Mouse (Mus musculus) liver, embryonic 16.5 days (tissue): ENCODE measurements around the gene Zfp459. TPM values are rescaled to one million over a fixed set of nuclear protein-coding genes. Genes with fewer than 3 reads are reported as not detected.

Experiments used
- ATAC-seq: fragments of 200-750 bp; cut with Nextera tagmentation; 2 replicates; pipeline ENCODE4 v1.8.0; 2017; ENCODE audit warnings: low read depth, mild to moderate bottlenecking, moderate number of reproducible peaks, moderate library complexity
- H3K27ac ChIP-seq: fragments of 300-500 bp; sonication (generic); 2 replicates; pipeline ENCODE4 v1.5.1; 2014; ENCODE audit warnings: mild to moderate bottlenecking, low read length
- H3K27me3 ChIP-seq: fragments of 300-500 bp; sonication (generic); 2 replicates; pipeline ENCODE4 v1.6.1; 2014; ENCODE audit warnings: low read depth, low read length, mixed read lengths; ENCODE audit not compliant: control insufficient read depth, insufficient read depth
- H3K36me3 ChIP-seq: fragments of 300-500 bp; sonication (generic); 2 replicates; pipeline ENCODE4 v1.6.1; 2014; ENCODE audit warnings: mild to moderate bottlenecking; ENCODE audit not compliant: control insufficient read depth, insufficient read depth
- H3K4me1 ChIP-seq: fragments of 300-500 bp; sonication (generic); 2 replicates; pipeline ENCODE4 v1.6.1; 2014; ENCODE audit warnings: low read depth, low read length, mixed read lengths; ENCODE audit not compliant: control insufficient read depth
- H3K4me2 ChIP-seq: fragments of 300-500 bp; sonication (generic); 2 replicates; pipeline ENCODE4 v1.6.1; 2014; ENCODE audit warnings: low read depth, low read length, mixed read lengths
- H3K4me3 ChIP-seq: fragments of 300-500 bp; sonication (generic); 2 replicates; pipeline ENCODE4 v1.5.1; 2014; ENCODE audit warnings: low read depth, mild to moderate bottlenecking, low read length
- H3K9ac ChIP-seq: fragments of 300-500 bp; sonication (generic); 2 replicates; pipeline ENCODE4 v1.6.1; 2014; ENCODE audit warnings: low read depth, low read length
- H3K9me3 ChIP-seq: fragments of 300-500 bp; sonication (generic); replicated peaks from 2 replicates; pipeline ENCODE4 v1.6.1; 2016; ENCODE audit warnings: low read length; ENCODE audit not compliant: control insufficient read depth
- WGBS: fragments of 180-500 bp; shearing (Covaris S2); extraction: QIAGEN DNeasy Blood & Tissue Kit; methylation state at CpG from one replicate; pipeline ENCODE4 v1.1.7; 2014; ENCODE audit not compliant: insufficient replicate concordance; 5-methylcytosine and 5-hydroxymethylcytosine counted together
- polyA plus RNA-seq: library from polyadenylated mRNA; unstranded; fragments of >200 nt; fragmentation: Nextera tagmentation; extraction: Ambion mirVana; gene quantifications from 2 replicates; pipeline ENCODE4 v1.2.1, GENCODE M21; 2015

Zfp459 gene
- polyA plus RNA-seq, 1 experiment from 2014 or later, result 0.14 TPM

GRCm38 (mm10) chr13:67360131-67360744, 61.0 kb downstream of the Zfp459 start, which contains the start of the genes Gm28044 and Zfp953:
Gene Gm28044, minus strand, starts transcription at chr13:67360536.
Gene Zfp953, minus strand, starts transcription at chr13:67360605.
- Histone ChIP-seq H3K4me2 (peak within 1 kb of the TSS; percentile 51), H3K9me3 (no peaks in the 10 kb centered on the region), H3K36me3 (no peaks in the 10 kb centered on the region), H3K4me1 (peaks cover 7% of the 10 kb centered on the region), H3K27me3 (no peaks in the 10 kb centered on the region), H3K27ac (peak within 1 kb of the TSS; percentile 68), H3K4me3 (peak within 1 kb of the TSS; percentile 78), H3K9ac (peak within 1 kb of the TSS; percentile 77)
- ATAC-seq, result peak; percentile 81
- WGBS, result under 1% methylated on average over 15 of the region's 15 CpGs

Other genes with a start within 250 kb of the Zfp459 start
- gene Rsl1, start 248.2 kb downstream of the Zfp459 start, polyA plus RNA-seq, result 1.3 TPM in 2 replicates
- gene Zfp455, start 226.9 kb downstream of the Zfp459 start, polyA plus RNA-seq, result 0.28 and 0.35 TPM in 2 replicates
- gene Zfp458, start 143.0 kb downstream of the Zfp459 start, polyA plus RNA-seq, result 0.41 and 0.50 TPM in 2 replicates
- 0.46 TPM in 1 of 2 replicates, not detected in the other for gene Zfp457, start 114.9 kb downstream of the Zfp459 start, polyA plus RNA-seq
- gene Zfp595, start 88.8 kb downstream of the Zfp459 start, polyA plus RNA-seq, result 0.65 and 0.75 TPM in 2 replicates
- gene Gm28044, start 60.9 kb downstream of the Zfp459 start, polyA plus RNA-seq, result 0.19 TPM in 1 of 2 replicates, not detected in the other
- gene Zfp953, start 60.8 kb downstream of the Zfp459 start, polyA plus RNA-seq, result 0.62 and 0.63 TPM in 2 replicates
- gene Gm28041, start 45.7 kb downstream of the Zfp459 start, polyA plus RNA-seq, result 0.13 and 0.35 TPM in 2 replicates
- gene Zfp456, start 45.6 kb downstream of the Zfp459 start, polyA plus RNA-seq, result 0.36 and 0.47 TPM in 2 replicates
- 1.5 and 2.1 TPM in 2 replicates for gene Zfp429, start 21.6 kb downstream of the Zfp459 start, polyA plus RNA-seq
- 7.3 and 7.7 TPM in 2 replicates for gene Zfp874a, start 30.2 kb upstream of the Zfp459 start, polyA plus RNA-seq
- 3.0 and 3.2 TPM in 2 replicates for gene Zfp874b, start 62.8 kb upstream of the Zfp459 start, polyA plus RNA-seq
- 2.3 and 3.0 TPM in 2 replicates for gene Zfp58, start 79.1 kb upstream of the Zfp459 start, polyA plus RNA-seq
- gene Gm26965, start 104.7 kb upstream of the Zfp459 start, polyA plus RNA-seq, result not detected in 2 replicates
- 6.3 and 7.8 TPM in 2 replicates for gene Zfp87, start 104.8 kb upstream of the Zfp459 start, polyA plus RNA-seq
- gene Zfp748, start 132.4 kb upstream of the Zfp459 start, polyA plus RNA-seq, result 3.9 and 4.0 TPM in 2 replicates
- 1.1 TPM in 2 replicates for gene Zfp729b, start 188.3 kb upstream of the Zfp459 start, polyA plus RNA-seq
- not detected in 2 replicates for gene Gm49345, start 216.4 kb upstream of the Zfp459 start, polyA plus RNA-seq
- 0.77 and 0.99 TPM in 2 replicates for gene Zfp729a, start 216.4 kb upstream of the Zfp459 start, polyA plus RNA-seq